Mouse (Mus musculus) thymus, adult 2 months (tissue): ENCODE measurements around the gene 4930548H24Rik. TPM values are rescaled to one million over a fixed set of nuclear protein-coding genes. Genes with fewer than 3 reads are reported as not detected.

ENCODE experiments used
- DNase-seq: peaks from one replicate; pipeline ENCODE4 v3.0.0; 2021
- H3K27ac ChIP-seq: fragments of 200-500 bp; 2 replicates; pipeline ENCODE4 v1.5.1; 2012; ENCODE audit warnings: low read length, control low read depth; ENCODE audit not compliant: control insufficient read depth, insufficient read depth
- H3K27me3 ChIP-seq: fragments of 200-500 bp; 2 replicates; pipeline ENCODE4 v1.6.1; 2012; ENCODE audit warnings: mild to moderate bottlenecking, low read length, moderate library complexity, mixed read lengths; ENCODE audit not compliant: control insufficient read depth, insufficient read depth
- H3K36me3 ChIP-seq: fragments of 200-500 bp; 2 replicates; pipeline ENCODE4 v1.6.1; 2012; ENCODE audit warnings: mild to moderate bottlenecking, low read length, moderate library complexity; ENCODE audit not compliant: control insufficient read depth, insufficient read depth
- H3K4me1 ChIP-seq: fragments of 200-500 bp; replicated peaks from 2 replicates; pipeline ENCODE4 v1.6.1; 2012; ENCODE audit warnings: low read length; ENCODE audit not compliant: control insufficient read depth, insufficient read depth
- H3K4me3 ChIP-seq: fragments of 200-500 bp; 2 replicates; pipeline ENCODE4 v1.5.1; 2012; ENCODE audit warnings: mild to moderate bottlenecking, low read length, control low read depth, moderate library complexity; ENCODE audit not compliant: control insufficient read depth, insufficient read depth
- CTCF ChIP-seq: fragments of 200-500 bp; IDR thresholded peaks from 2 replicates; pipeline ENCODE4 v1.5.1; 2012; ENCODE audit warnings: mild to moderate bottlenecking, control low read depth, low read length, moderate library complexity, borderline replicate concordance; ENCODE audit not compliant: control insufficient read depth, poor library complexity, insufficient read depth; ENCODE audit errors: extremely low read depth
- POLR2A ChIP-seq: fragments of 200-500 bp; IDR thresholded peaks from 2 replicates; pipeline ENCODE4 v1.6.1; 2012; ENCODE audit warnings: mild to moderate bottlenecking, low read length, control low read depth, moderate library complexity; ENCODE audit not compliant: control insufficient read depth, poor library complexity, insufficient read depth; ENCODE audit errors: extremely low read depth
- WGBS: fragments of 180-500 bp; shearing (Covaris S2); methylation state at CpG from one replicate; pipeline ENCODE4 v1.1.7; 2018; 5-methylcytosine and 5-hydroxymethylcytosine counted together
- polyA plus RNA-seq: library from polyadenylated mRNA; depleted of rRNA; stranded (reverse); fragments of >200 nt; gene quantifications from 2 replicates; pipeline ENCODE4 v1.2.3, GENCODE M21; 2012; rRNA removed

4930548H24Rik gene
- polyA plus RNA-seq = 0.04 and 0.05 TPM in 2 replicates

GRCm38 (mm10) chr5:31485440-31485839 lies at the start of gene 4930548H24Rik:
4930548H24Rik (plus strand) TSS chr5:31485740.
- over 99% methylated on average over 3 of the region's 3 CpGs for WGBS
- TF ChIP-seq POLR2A = no peak
- no peak for TF ChIP-seq CTCF
- no peak within 1 kb of the TSS for H3K27ac ChIP-seq

DNA sequence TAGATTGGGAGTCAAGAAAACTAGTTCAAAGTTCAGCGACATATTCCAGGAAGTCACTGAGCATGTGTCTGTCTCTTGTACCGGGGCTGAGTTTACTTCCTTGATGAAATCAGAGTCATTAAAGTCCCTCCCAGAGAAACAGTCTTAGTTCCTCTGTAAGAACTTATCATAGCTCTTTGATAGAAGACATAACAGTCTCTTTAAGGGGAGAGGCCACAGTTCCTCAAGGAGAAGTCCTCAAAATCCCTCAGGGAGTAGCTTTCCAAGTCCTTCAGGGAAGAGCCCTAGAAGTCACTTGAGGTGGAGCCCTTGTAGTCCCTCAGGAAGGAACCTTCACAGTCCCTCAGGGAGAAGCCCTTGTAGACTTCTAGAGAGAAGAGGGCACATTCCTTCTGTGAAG lies 34.2 kb upstream of the 4930548H24Rik start:
- DNase-seq = peak; percentile 6
- no peaks in the 10 kb centered on the region for H3K36me3 ChIP-seq
- WGBS = 24% methylated on average over 2 of the region's 2 CpGs
- TF ChIP-seq POLR2A = no peak
- TF ChIP-seq CTCF = no peak
- H3K27me3 ChIP-seq = no peaks in the 10 kb centered on the region
- H3K4me1 ChIP-seq = peaks cover 9% of the 10 kb centered on the region
- peak overlapping the region; percentile 1; the same call in 1 of the 2 replicates for H3K27ac ChIP-seq
- no peak overlapping the region for H3K4me3 ChIP-seq

More at GRCm38 (mm10) chr5:31485440-31485839, at the start of gene 4930548H24Rik:
- peaks cover 11% of the 10 kb centered on the region for H3K36me3 ChIP-seq
- H3K4me1 ChIP-seq = no peaks in the 10 kb centered on the region
- no peaks in the 10 kb centered on the region for H3K27me3 ChIP-seq
- no peak for DNase-seq
- H3K4me3 ChIP-seq = no peak within 1 kb of the TSS

GRCm38 (mm10) chr5:31451878-31452561 lies 33.5 kb upstream of the 4930548H24Rik start, which contains the start of gene Zfp512:
Zfp512 (plus strand) TSS chr5:31452431.
- H3K27ac ChIP-seq = peak within 1 kb of the TSS; percentile 56; the same call in 1 of the 2 replicates
- TF ChIP-seq CTCF (0 out of 2 replicates have a peak, but pooled peaks have one; percentile 31), POLR2A (peak; percentile 50; the same call in 1 of the 2 replicates)
- H3K4me1 ChIP-seq = peaks cover 9% of the 10 kb centered on the region
- no peaks in the 10 kb centered on the region for H3K36me3 ChIP-seq
- WGBS = 10% methylated on average over 23 of the region's 23 CpGs
- no peaks in the 10 kb centered on the region for H3K27me3 ChIP-seq
- peak within 1 kb of the TSS; percentile 59 for H3K4me3 ChIP-seq
- peak; percentile 94 for DNase-seq

GRCm38 (mm10) chr5:31452562-31452878 lies 33.0 kb upstream of the 4930548H24Rik start:
- H3K27ac ChIP-seq = peak overlapping the region; percentile 31; the same call in 1 of the 2 replicates
- WGBS = under 1% methylated on average over 11 of the region's 11 CpGs
- DNase-seq = no peak

GRCm38 (mm10) chr5:31452886-31453410 lies 32.6 kb upstream of the 4930548H24Rik start:
- peak; percentile 8 for DNase-seq
- peak overlapping the region; percentile 56; the same call in 1 of the 2 replicates for H3K27ac ChIP-seq
- 7% methylated on average over 7 of the region's 7 CpGs for WGBS

More at GRCm38 (mm10) chr5:31452562-31452878, 33.0 kb upstream of the 4930548H24Rik start:
- Histone ChIP-seq H3K4me3 (peak overlapping the region; percentile 59), H3K36me3 (no peaks in the 10 kb centered on the region), H3K27me3 (no peaks in the 10 kb centered on the region), H3K4me1 (peaks cover 9% of the 10 kb centered on the region)
- TF ChIP-seq POLR2A (no peak), CTCF (no peak)

GRCm38 (mm10) chr5:31467798-31468197 lies 17.7 kb upstream of the 4930548H24Rik start:
- no peak overlapping the region for H3K4me3 ChIP-seq
- TF ChIP-seq CTCF (no peak), POLR2A (no peak)
- H3K27ac ChIP-seq = no peak overlapping the region
- H3K4me1 ChIP-seq = no peaks in the 10 kb centered on the region
- WGBS = 82% methylated on average over 3 of the region's 3 CpGs
- DNase-seq = no peak
- H3K36me3 ChIP-seq = peaks cover 49% of the 10 kb centered on the region
- H3K27me3 ChIP-seq = no peaks in the 10 kb centered on the region

More at GRCm38 (mm10) chr5:31452886-31453410, 32.6 kb upstream of the 4930548H24Rik start:
- Histone ChIP-seq H3K4me1 (peaks cover 9% of the 10 kb centered on the region), H3K36me3 (no peaks in the 10 kb centered on the region), H3K27me3 (no peaks in the 10 kb centered on the region), H3K4me3 (peak overlapping the region; percentile 48)
- TF ChIP-seq CTCF (no peak), POLR2A (no peak)
